Mouse (Mus musculus): ENCODE measurements around the gene Pikfyve.

DNA sequence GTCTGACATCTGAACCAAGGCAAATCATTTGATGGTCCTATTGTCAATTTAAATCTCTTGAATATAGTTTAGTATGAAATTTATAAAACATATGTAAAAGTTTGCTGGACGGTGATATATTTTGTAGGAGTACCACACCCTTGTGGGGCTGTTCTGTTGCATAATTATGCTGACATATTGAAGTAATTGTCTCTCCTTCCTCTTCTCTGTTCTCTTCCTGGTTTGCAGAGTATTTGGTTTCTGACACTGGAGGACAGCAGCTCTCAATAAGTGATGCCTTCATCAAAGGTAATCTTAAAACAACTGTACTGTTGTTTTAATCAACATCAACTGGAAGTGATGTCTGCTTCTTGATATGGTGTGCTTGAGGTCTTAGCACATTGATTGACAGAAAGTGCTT, 44.1 kb downstream of the Pikfyve start:
- TF ChIP-seq CTCF (IDR thresholded peaks at IDR 0.05): no peak
- TF ChIP-seq EP300 (IDR thresholded peaks at IDR 0.05): no peak

Data from lung, postnatal 0 days (tissue).